Mouse (Mus musculus) E14TG2a.4 (cell line): ENCODE data around the gene Synj1.

Experiments
- H3K27me3 ChIP-seq: 2 replicates; pipeline ENCODE4 v1.6.1; 2014; ENCODE audit warnings: low read length, control low read depth; ENCODE audit not compliant: insufficient read depth
- H3K36me3 ChIP-seq: 2 replicates; pipeline ENCODE4 v1.6.1; 2014; ENCODE audit warnings: low read length, control low read depth; ENCODE audit not compliant: insufficient read depth
- H3K4me1 ChIP-seq: replicated peaks from 2 replicates; pipeline ENCODE4 v1.6.1; 2014; ENCODE audit warnings: low read depth, low read length, control low read depth
- H3K4me3 ChIP-seq: replicated peaks from 2 replicates; pipeline ENCODE4 v1.5.1; 2014; ENCODE audit warnings: mild to moderate bottlenecking, low read length
- H3K9me3 ChIP-seq: 2 replicates; pipeline ENCODE4 v1.6.1; 2014; ENCODE audit warnings: low read length, control low read depth
- CTCF ChIP-seq: conservative IDR thresholded peaks from 2 replicates; pipeline ENCODE4 v1.5.1; 2014; ENCODE audit warnings: low read length
- NANOG ChIP-seq: IDR thresholded peaks from 2 replicates; pipeline ENCODE4 v1.6.1; 2014; ENCODE audit warnings: borderline replicate concordance, low read length, mixed read lengths
- POU5F1 ChIP-seq: IDR thresholded peaks from 2 replicates; pipeline ENCODE4 v1.6.1; 2014; ENCODE audit warnings: low read length, borderline replicate concordance

Synj1 gene

DNA sequence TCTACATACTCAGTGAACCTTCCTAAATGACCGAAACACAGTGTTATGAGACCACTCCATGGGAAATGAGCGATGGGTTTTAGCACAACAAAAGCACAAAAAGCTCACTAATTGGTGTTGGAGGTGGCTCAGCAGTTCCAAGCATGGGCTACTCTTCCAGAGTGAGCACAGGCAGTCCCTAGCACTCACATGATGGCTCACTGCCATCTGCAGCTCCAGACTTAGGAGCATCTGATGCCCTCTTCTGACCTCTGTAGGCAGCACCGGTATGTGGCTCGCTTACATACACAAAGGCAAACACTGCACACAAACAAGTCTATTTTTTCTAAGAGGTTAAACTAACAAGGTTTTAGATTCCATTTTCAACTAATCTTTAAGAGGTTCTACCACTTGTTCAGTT lies 44.9 kb downstream of the Synj1 start:
- no peaks in the 10 kb centered on the region for H3K9me3 ChIP-seq
- peaks cover 3% of the 10 kb centered on the region; the same call in 1 of the 2 replicates for H3K4me1 ChIP-seq
- H3K27me3 ChIP-seq: no peaks in the 10 kb centered on the region
- peaks cover 16% of the 10 kb centered on the region for H3K36me3 ChIP-seq
- TF ChIP-seq NANOG: no peak
- no peak for TF ChIP-seq CTCF
- TF ChIP-seq POU5F1: no peak
- no peak overlapping the region for H3K4me3 ChIP-seq

DNA sequence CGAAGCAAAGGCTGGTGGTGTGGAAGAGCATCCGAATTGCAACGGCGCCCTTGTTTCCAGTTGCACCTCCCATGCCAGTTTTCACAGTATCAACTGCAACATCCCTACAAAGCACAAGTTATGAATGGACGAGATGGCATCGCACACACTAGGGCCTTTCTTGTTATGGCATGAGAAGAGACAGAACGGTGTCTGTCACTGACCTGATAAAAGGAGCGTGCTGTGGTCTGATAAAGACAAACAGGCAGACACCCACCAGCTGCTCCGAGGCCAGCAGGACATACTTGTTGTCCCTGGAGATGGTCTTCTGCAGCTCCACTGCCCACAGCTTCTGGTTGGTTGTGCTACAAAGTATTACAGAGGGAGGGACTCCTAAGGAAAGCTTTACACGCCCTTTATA lies 46.8 kb downstream of the Synj1 start:
- peaks cover 3% of the 10 kb centered on the region; the same call in 1 of the 2 replicates for H3K4me1 ChIP-seq
- peaks cover 16% of the 10 kb centered on the region for H3K36me3 ChIP-seq
- no peaks in the 10 kb centered on the region for H3K9me3 ChIP-seq
- no peaks in the 10 kb centered on the region for H3K27me3 ChIP-seq
- no peak overlapping the region for H3K4me3 ChIP-seq
- TF ChIP-seq CTCF: no peak
- TF ChIP-seq POU5F1: no peak
- TF ChIP-seq NANOG: no peak

- peaks cover 3% of the 10 kb centered on the region; the same call in 1 of the 2 replicates for H3K4me1 ChIP-seq
- H3K27me3 ChIP-seq: no peaks in the 10 kb centered on the region
- no peak for TF ChIP-seq POU5F1
- TF ChIP-seq NANOG: no peak
- TF ChIP-seq CTCF: no peak
These were observed 47.2 kb downstream of the Synj1 start for GRCm38 (mm10) chr16:90963866-90964265.

DNA sequence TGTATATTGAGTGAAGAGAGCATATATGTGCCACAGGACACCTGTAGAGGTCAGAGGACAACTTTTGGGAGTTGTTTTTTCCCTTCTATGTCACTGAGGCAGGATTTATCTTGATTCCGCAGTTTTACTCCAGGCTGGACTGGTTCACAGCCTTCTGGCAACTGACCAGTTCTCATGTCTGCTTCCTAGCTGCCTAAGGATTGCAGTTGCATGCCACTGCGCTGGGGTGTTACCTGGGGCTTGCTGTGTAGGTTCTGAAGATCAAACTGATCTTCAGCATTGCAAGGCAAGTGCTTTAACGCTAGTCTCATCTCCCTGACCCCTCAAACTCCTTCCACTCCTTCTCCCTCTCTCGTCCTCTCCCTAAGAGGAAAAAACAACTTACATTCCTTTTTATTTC lies 47.9 kb downstream of the Synj1 start:
- no peaks in the 10 kb centered on the region for H3K27me3 ChIP-seq
- TF ChIP-seq CTCF (no peak), POU5F1 (no peak), NANOG (no peak)
- no peaks in the 10 kb centered on the region for H3K9me3 ChIP-seq

More at GRCm38 (mm10) chr16:90963866-90964265, 47.2 kb downstream of the Synj1 start:
- no peak overlapping the region for H3K4me3 ChIP-seq
- H3K36me3 ChIP-seq: peaks cover 16% of the 10 kb centered on the region
- H3K9me3 ChIP-seq: no peaks in the 10 kb centered on the region

GRCm38 (mm10) chr16:90958301-90959085 lies 52.6 kb downstream of the Synj1 start:
- Histone ChIP-seq H3K4me3 (no peak overlapping the region), H3K9me3 (no peaks in the 10 kb centered on the region), H3K36me3 (peaks cover 2% of the 10 kb centered on the region; the same call in 1 of the 2 replicates), H3K27me3 (no peaks in the 10 kb centered on the region), H3K4me1 (no peaks in the 10 kb centered on the region)
- TF ChIP-seq NANOG: no peak
- no peak for TF ChIP-seq POU5F1
- TF ChIP-seq CTCF: no peak

More for the DNA sequence above, 47.9 kb downstream of the Synj1 start:
- Histone ChIP-seq H3K4me3 (no peak overlapping the region), H3K36me3 (peaks cover 15% of the 10 kb centered on the region), H3K4me1 (peaks cover 3% of the 10 kb centered on the region; the same call in 1 of the 2 replicates)

DNA sequence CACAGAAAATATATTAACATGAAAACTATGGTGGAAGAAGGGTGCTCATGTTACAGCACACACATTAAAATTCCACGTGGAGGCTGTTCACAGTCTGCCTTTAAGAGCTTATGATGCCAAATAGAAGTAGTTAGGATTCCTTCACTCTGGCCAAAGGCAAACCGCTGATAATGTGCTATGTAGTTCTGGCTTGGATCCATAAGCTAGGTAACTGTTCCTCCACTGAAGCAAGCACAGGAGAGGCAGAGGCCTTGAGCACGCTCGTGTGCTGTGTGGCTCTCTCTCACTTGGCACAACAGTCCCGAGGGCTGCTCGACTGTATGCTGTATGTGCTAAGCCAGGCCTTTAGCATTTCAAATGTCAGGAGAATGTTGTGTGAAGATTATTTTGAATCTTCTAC lies 55.6 kb downstream of the Synj1 start:
- no peaks in the 10 kb centered on the region for H3K9me3 ChIP-seq
- H3K36me3 ChIP-seq: peaks cover 5% of the 10 kb centered on the region; the same call in 1 of the 2 replicates
- TF ChIP-seq POU5F1: no peak
- TF ChIP-seq NANOG: no peak
- TF ChIP-seq CTCF: no peak
- H3K27me3 ChIP-seq: no peaks in the 10 kb centered on the region
- H3K4me3 ChIP-seq: no peak overlapping the region
- 0 out of 2 replicates have a peak, but pooled peaks cover 8% of the 10 kb centered on the region for H3K4me1 ChIP-seq

DNA sequence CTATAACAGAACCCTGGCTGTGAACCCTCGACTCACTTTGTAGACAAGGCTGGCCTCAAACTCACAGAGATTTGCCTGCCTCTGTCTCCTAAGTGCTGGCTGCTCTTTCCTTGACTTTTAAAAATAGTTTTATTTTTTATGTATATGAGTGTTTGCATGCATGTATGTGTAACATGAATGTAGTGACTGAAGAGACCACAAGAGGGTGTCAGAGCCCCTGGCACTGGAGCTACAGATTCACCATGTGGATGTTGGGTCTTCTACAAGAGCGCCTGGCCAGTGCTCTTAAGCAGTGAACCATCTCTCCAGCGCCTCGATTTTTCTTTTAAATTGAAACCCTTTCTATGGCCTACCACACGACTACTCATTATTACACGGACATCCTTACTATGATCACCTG lies 57.3 kb downstream of the Synj1 start:
- TF ChIP-seq CTCF: peak; percentile 15; the same call in 1 of the 2 replicates
- TF ChIP-seq POU5F1: no peak
- Histone ChIP-seq H3K4me3 (no peak overlapping the region), H3K9me3 (no peaks in the 10 kb centered on the region), H3K4me1 (0 out of 2 replicates have a peak, but pooled peaks cover 8% of the 10 kb centered on the region), H3K27me3 (no peaks in the 10 kb centered on the region), H3K36me3 (peaks cover 5% of the 10 kb centered on the region; the same call in 1 of the 2 replicates)

DNA sequence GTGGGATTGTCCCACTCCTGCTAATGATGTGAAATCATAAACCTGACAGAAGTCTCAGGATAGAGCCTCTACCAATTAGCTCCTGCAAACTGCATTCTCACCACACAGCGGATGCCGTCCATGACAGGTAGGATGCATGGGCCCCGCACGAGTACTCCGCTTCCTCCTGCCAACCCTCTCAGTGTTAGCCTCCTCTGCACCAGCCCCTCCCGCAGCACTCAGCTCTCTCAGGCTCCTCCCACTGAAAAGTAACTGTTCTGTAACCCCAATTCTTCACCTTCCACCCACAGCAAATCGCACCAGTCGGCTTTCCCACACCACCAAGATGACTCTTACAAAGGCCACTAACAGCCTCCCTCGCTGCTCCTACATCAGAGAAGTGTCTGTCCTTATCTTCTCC lies 58.0 kb downstream of the Synj1 start:
- Histone ChIP-seq H3K27me3 (no peaks in the 10 kb centered on the region), H3K9me3 (no peaks in the 10 kb centered on the region), H3K36me3 (peaks cover 5% of the 10 kb centered on the region; the same call in 1 of the 2 replicates), H3K4me3 (no peak overlapping the region), H3K4me1 (0 out of 2 replicates have a peak, but pooled peaks cover 8% of the 10 kb centered on the region)
- TF ChIP-seq NANOG: no peak
- TF ChIP-seq POU5F1: no peak
- no peak for TF ChIP-seq CTCF
